Comparison of ENCODE assay signal across 31 mouse cellular contexts in genomic region chr6:89492368-89492767, GRCm38 (mm10).
"Had no signal": no experiment of that assay in that cellular context is flagged by ENCODE, and none has a peak within 500 bp of the region (broad histone marks: within the 10 kb centered on the region; RNA-seq: fewer than 3 reads in every experiment).

No protein-coding gene starts in this region.

- H3K27me3 ChIP-seq: limb, embryonic 12.5 days; limb, embryonic 13.5 days; limb, embryonic 15.5 days; liver, embryonic 12.5 days; liver, embryonic 13.5 days; liver, embryonic 15.5 days; lung, embryonic 15.5 days; midbrain, embryonic 12.5 days; midbrain, embryonic 13.5 days; midbrain, embryonic 15.5 days had no signal

- ATAC-seq: liver, embryonic 12.5 days; liver, postnatal 0 days; lung, postnatal 0 days; midbrain, embryonic 13.5 days; midbrain, embryonic 15.5 days; midbrain, embryonic 16.5 days had no signal

- H3K4me3 ChIP-seq: limb, embryonic 10.5 days; limb, embryonic 12.5 days; limb, embryonic 13.5 days; limb, embryonic 15.5 days; liver, embryonic 12.5 days; liver, embryonic 13.5 days; liver, embryonic 15.5 days; lung, embryonic 15.5 days; megakaryocyte, embryonic 14.5 days; midbrain, embryonic 10.5 days; midbrain, embryonic 12.5 days; midbrain, embryonic 13.5 days; midbrain, embryonic 15.5 days; myocyte had no signal

- DNase-seq: left cerebral cortex, postnatal 4 days; liver; liver, embryonic 13.5 days; liver, postnatal 0 days; lung, adult 18-20 months; lung, adult 2 months; lung, embryonic 14.5 days; lung, postnatal 10 days; lung, postnatal 14 days; lung, postnatal 36 days; lung, postnatal 4 days; midbrain, embryonic 14.5 days had no signal

- H3K36me3 ChIP-seq: limb, embryonic 10.5 days; limb, embryonic 12.5 days; limb, embryonic 13.5 days; limb, embryonic 15.5 days; liver, embryonic 12.5 days; liver, embryonic 13.5 days; liver, embryonic 15.5 days; lung, embryonic 15.5 days; midbrain, embryonic 10.5 days; midbrain, embryonic 12.5 days; midbrain, embryonic 13.5 days; midbrain, embryonic 15.5 days had no signal

- H3K9ac ChIP-seq: limb, embryonic 12.5 days; limb, embryonic 13.5 days; limb, embryonic 15.5 days; liver, embryonic 12.5 days; liver, embryonic 13.5 days; liver, embryonic 14.5 days; liver, embryonic 15.5 days; liver, postnatal 0 days; lung, embryonic 14.5 days; lung, embryonic 15.5 days; midbrain, embryonic 12.5 days; midbrain, embryonic 13.5 days; midbrain, embryonic 15.5 days had no signal

- H3K27ac ChIP-seq: limb, embryonic 10.5 days; limb, embryonic 12.5 days; limb, embryonic 13.5 days; limb, embryonic 15.5 days; liver, embryonic 12.5 days; liver, embryonic 13.5 days; liver, embryonic 14.5 days; liver, embryonic 15.5 days; lung, embryonic 15.5 days; macrophage; midbrain, embryonic 10.5 days; midbrain, embryonic 12.5 days; midbrain, embryonic 13.5 days; midbrain, embryonic 15.5 days had no signal

- H3K4me2 ChIP-seq: limb, embryonic 12.5 days; limb, embryonic 13.5 days; limb, embryonic 15.5 days; liver, embryonic 11.5 days; liver, embryonic 12.5 days; liver, embryonic 13.5 days; liver, embryonic 15.5 days; lung, embryonic 14.5 days; lung, embryonic 15.5 days; midbrain, embryonic 11.5 days; midbrain, embryonic 12.5 days; midbrain, embryonic 13.5 days; midbrain, embryonic 15.5 days had no signal

- H3K4me1 ChIP-seq: limb, embryonic 10.5 days; limb, embryonic 12.5 days; limb, embryonic 13.5 days; limb, embryonic 15.5 days; liver, embryonic 12.5 days; liver, embryonic 13.5 days; liver, embryonic 15.5 days; lung, embryonic 15.5 days; midbrain, embryonic 10.5 days; midbrain, embryonic 12.5 days; midbrain, embryonic 13.5 days; midbrain, embryonic 15.5 days had no signal

- H3K9me3 ChIP-seq: limb, embryonic 10.5 days; limb, embryonic 12.5 days; limb, embryonic 13.5 days; limb, embryonic 15.5 days; liver, embryonic 12.5 days; liver, embryonic 13.5 days; liver, embryonic 15.5 days; lung, embryonic 15.5 days; megakaryocyte, embryonic 14.5 days; midbrain, embryonic 10.5 days; midbrain, embryonic 12.5 days; midbrain, embryonic 13.5 days; midbrain, embryonic 15.5 days had no signal
